Mouse (Mus musculus) olfactory bulb, adult 2 months (tissue): ENCODE measurements around the gene Zmat5.

Source experiments
- CTCF ChIP-seq: fragments of 200-500 bp; IDR thresholded peaks from 2 replicates; pipeline ENCODE4 v1.5.1; 2012; ENCODE audit warnings: low read depth, mild to moderate bottlenecking, low read length, moderate library complexity; ENCODE audit not compliant: insufficient read depth
- POLR2A ChIP-seq: fragments of 200-500 bp; IDR thresholded peaks from 2 replicates; pipeline ENCODE4 v1.6.1; 2012; ENCODE audit warnings: mild to moderate bottlenecking, low read depth, low read length, moderate library complexity; ENCODE audit not compliant: insufficient read depth

- TF ChIP-seq POLR2A (no peak), CTCF (no peak)
These were observed 15.5 kb downstream of the Zmat5 start for GRCm38 (mm10) chr11:4719961-4720360.
